Mouse (Mus musculus): Measurements from ENCODE around the gene Wipf1. TPM values are rescaled to one million over a fixed set of nuclear protein-coding genes. Genes with fewer than 3 reads are reported as not detected.

Wipf1 gene
- polyA plus RNA-seq, 1 experiment: 47.3 TPM

GRCm38 (mm10) chr2:73497572-73497971, 32.0 kb downstream of the Wipf1 start:
- 65% methylated on average over 3 of the region's 3 CpGs for WGBS
- Histone ChIP-seq H3K4me3 (replicated peaks; ENCODE audit: control insufficient read depth, low read depth, low read length) (no peak overlapping the region), H3K27ac (ENCODE audit: control insufficient read depth, insufficient read depth, low read depth, low read length, poor library complexity) (no peak overlapping the region), H3K4me1 (ENCODE audit: control insufficient read depth, insufficient read depth, low read length) (no peaks in the 10 kb centered on the region; the same call in 1 of the 2 replicates)
- TF ChIP-seq CTCF (IDR thresholded peaks at IDR 0.05; ENCODE audit: control insufficient read depth, insufficient read depth, low read length) (no peak), POLR2A (IDR thresholded peaks at IDR 0.05; ENCODE audit: borderline replicate concordance, control insufficient read depth, low read depth, low read length) (no peak)

GRCm38 (mm10) chr2:73496944-73497343, 32.6 kb downstream of the Wipf1 start:
- H3K27ac ChIP-seq (ENCODE audit: control insufficient read depth, insufficient read depth, low read depth, low read length, poor library complexity): no peak overlapping the region
- 62% methylated on average over 9 of the region's 9 CpGs for WGBS
- no peaks in the 10 kb centered on the region; the same call in 1 of the 2 replicates for H3K4me1 ChIP-seq (ENCODE audit: control insufficient read depth, insufficient read depth, low read length)
- no peak overlapping the region for H3K4me3 ChIP-seq (replicated peaks; ENCODE audit: control insufficient read depth, low read depth, low read length)
- TF ChIP-seq CTCF (IDR thresholded peaks at IDR 0.05; ENCODE audit: control insufficient read depth, insufficient read depth, low read length) (no peak), POLR2A (IDR thresholded peaks at IDR 0.05; ENCODE audit: borderline replicate concordance, control insufficient read depth, low read depth, low read length) (no peak)

GRCm38 (mm10) chr2:73496329-73496685, 33.2 kb downstream of the Wipf1 start:
- Histone ChIP-seq H3K27ac (ENCODE audit: control insufficient read depth, insufficient read depth, low read depth, low read length, poor library complexity) (0 out of 2 replicates have a peak overlapping the region, but pooled peaks have one; percentile 37), H3K4me1 (ENCODE audit: control insufficient read depth, insufficient read depth, low read length) (no peaks in the 10 kb centered on the region; the same call in 1 of the 2 replicates), H3K4me3 (replicated peaks; ENCODE audit: control insufficient read depth, low read depth, low read length) (no peak overlapping the region)
- no peak for TF ChIP-seq POLR2A (IDR thresholded peaks at IDR 0.05; ENCODE audit: borderline replicate concordance, control insufficient read depth, low read depth, low read length)
- TF ChIP-seq CTCF (IDR thresholded peaks at IDR 0.05; ENCODE audit: control insufficient read depth, insufficient read depth, low read length): no peak
- 73% methylated on average over 4 of the region's 4 CpGs for WGBS

- TF ChIP-seq CTCF (IDR thresholded peaks at IDR 0.05; ENCODE audit: control insufficient read depth, insufficient read depth, low read length) (no peak), POLR2A (IDR thresholded peaks at IDR 0.05; ENCODE audit: borderline replicate concordance, control insufficient read depth, low read depth, low read length) (no peak)
- Histone ChIP-seq H3K27ac (ENCODE audit: control insufficient read depth, insufficient read depth, low read depth, low read length, poor library complexity) (0 out of 2 replicates have a peak overlapping the region, but pooled peaks have one; percentile 37), H3K4me1 (ENCODE audit: control insufficient read depth, insufficient read depth, low read length) (no peaks in the 10 kb centered on the region; the same call in 1 of the 2 replicates), H3K4me3 (replicated peaks; ENCODE audit: control insufficient read depth, low read depth, low read length) (no peak overlapping the region)
- WGBS: 19% methylated on average over 16 of the region's 16 CpGs
Observed at GRCm38 (mm10) chr2:73495617-73496328, 33.8 kb downstream of the Wipf1 start.

GRCm38 (mm10) chr2:73493517-73493916, 36.0 kb downstream of the Wipf1 start:
- H3K4me3 ChIP-seq (replicated peaks; ENCODE audit: control insufficient read depth, low read depth, low read length): no peak overlapping the region
- WGBS: 82% methylated on average over 3 of the region's 3 CpGs
- TF ChIP-seq CTCF (IDR thresholded peaks at IDR 0.05; ENCODE audit: control insufficient read depth, insufficient read depth, low read length) (no peak), POLR2A (IDR thresholded peaks at IDR 0.05; ENCODE audit: borderline replicate concordance, control insufficient read depth, low read depth, low read length) (no peak)
- no peaks in the 10 kb centered on the region; the same call in 1 of the 2 replicates for H3K4me1 ChIP-seq (ENCODE audit: control insufficient read depth, insufficient read depth, low read length)
- no peak overlapping the region for H3K27ac ChIP-seq (ENCODE audit: control insufficient read depth, insufficient read depth, low read depth, low read length, poor library complexity)

- 54% methylated on average over 9 of the region's 9 CpGs for WGBS
- no peak for TF ChIP-seq POLR2A (IDR thresholded peaks at IDR 0.05; ENCODE audit: borderline replicate concordance, control insufficient read depth, low read depth, low read length)
- TF ChIP-seq CTCF (IDR thresholded peaks at IDR 0.05; ENCODE audit: control insufficient read depth, insufficient read depth, low read length): peak; percentile 78
- no peak overlapping the region for H3K4me3 ChIP-seq (replicated peaks; ENCODE audit: control insufficient read depth, low read depth, low read length)
- no peaks in the 10 kb centered on the region; the same call in 1 of the 2 replicates for H3K4me1 ChIP-seq (ENCODE audit: control insufficient read depth, insufficient read depth, low read length)
- no peak overlapping the region for H3K27ac ChIP-seq (ENCODE audit: control insufficient read depth, insufficient read depth, low read depth, low read length, poor library complexity)
Observed at GRCm38 (mm10) chr2:73491442-73492241, 37.9 kb downstream of the Wipf1 start.

- Histone ChIP-seq H3K4me3 (replicated peaks; ENCODE audit: control insufficient read depth, low read depth, low read length) (no peak overlapping the region), H3K4me1 (ENCODE audit: control insufficient read depth, insufficient read depth, low read length) (no peaks in the 10 kb centered on the region; the same call in 1 of the 2 replicates), H3K27ac (ENCODE audit: control insufficient read depth, insufficient read depth, low read depth, low read length, poor library complexity) (no peak overlapping the region)
- TF ChIP-seq CTCF (IDR thresholded peaks at IDR 0.05; ENCODE audit: control insufficient read depth, insufficient read depth, low read length) (no peak), POLR2A (IDR thresholded peaks at IDR 0.05; ENCODE audit: borderline replicate concordance, control insufficient read depth, low read depth, low read length) (no peak)
- WGBS: 34% methylated on average over 1 of the region's 1 CpGs
Observed at GRCm38 (mm10) chr2:73490466-73490865, 39.1 kb downstream of the Wipf1 start.

GRCm38 (mm10) chr2:73486120-73486601, 43.4 kb downstream of the Wipf1 start:
- peak overlapping the region; percentile 51; the same call in 1 of the 2 replicates for H3K27ac ChIP-seq (ENCODE audit: control insufficient read depth, insufficient read depth, low read depth, low read length, poor library complexity)
- TF ChIP-seq POLR2A (IDR thresholded peaks at IDR 0.05; ENCODE audit: borderline replicate concordance, control insufficient read depth, low read depth, low read length): no peak; the same call in 1 of the 2 replicates
- TF ChIP-seq CTCF (IDR thresholded peaks at IDR 0.05; ENCODE audit: control insufficient read depth, insufficient read depth, low read length): no peak
- under 1% methylated on average over 8 of the region's 8 CpGs for WGBS
- no peaks in the 10 kb centered on the region; the same call in 1 of the 2 replicates for H3K4me1 ChIP-seq (ENCODE audit: control insufficient read depth, insufficient read depth, low read length)
- H3K4me3 ChIP-seq (replicated peaks; ENCODE audit: control insufficient read depth, low read depth, low read length): peak overlapping the region; percentile 77
